Mouse (Mus musculus) mammary gland, adult 2 months (tissue): ENCODE results near the gene Fgb. TPM values are rescaled to one million over a fixed set of nuclear protein-coding genes. Genes with fewer than 3 reads are reported as not detected.

Source experiments
- polyA plus RNA-seq: library from polyadenylated mRNA; depleted of rRNA; stranded (reverse); fragments of >200 nt; gene quantifications from 2 replicates; pipeline ENCODE4 v1.2.3, GENCODE M21; 2012; ENCODE audit warnings: low replicate concordance; rRNA removed

Fgb gene
- polyA plus RNA-seq = 2.1 and 2.4 TPM in 2 replicates

GRCm38 (mm10) chr3:83049680-83050079, at the start of gene Fgb:
Gene Fgb (minus strand): TSS chr3:83049863.

DNA sequence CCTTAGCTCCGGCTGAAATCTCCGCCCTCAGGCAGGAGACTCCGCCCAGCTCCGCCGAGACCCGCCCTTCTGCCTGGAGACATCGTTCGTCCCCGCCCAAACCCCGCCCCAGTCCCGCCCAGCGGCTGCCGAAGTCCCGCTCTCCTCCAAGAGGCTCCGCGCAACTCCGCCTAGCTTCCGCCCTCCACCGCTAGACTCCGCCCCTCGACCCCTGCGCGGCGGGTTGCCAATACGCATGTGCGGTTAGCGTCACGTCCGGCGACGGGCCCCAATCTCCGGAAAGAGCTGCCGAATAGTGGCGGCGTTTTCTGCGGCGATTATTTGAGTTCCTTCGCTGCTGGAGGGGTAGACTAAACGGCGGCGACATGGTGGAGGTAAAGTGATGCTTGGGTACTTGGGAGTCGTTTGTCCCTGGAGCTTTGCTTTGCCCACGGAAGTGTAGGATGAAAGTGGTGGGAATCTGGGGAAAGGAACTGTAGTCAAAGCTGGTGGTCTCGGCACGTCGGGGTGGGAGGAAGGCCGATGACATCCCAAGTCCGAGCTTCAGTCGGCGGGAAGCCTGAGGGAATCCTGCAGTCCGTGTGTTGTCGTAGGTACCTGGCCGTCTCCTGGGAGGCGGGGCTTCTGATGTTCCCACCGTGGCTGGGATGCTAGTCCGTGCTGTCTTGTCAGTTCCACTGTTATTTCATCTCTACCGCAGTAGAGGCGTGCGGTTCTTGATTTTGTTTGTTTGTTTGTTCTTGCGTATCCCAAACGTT, 5.8 kb upstream of the Fgb start, which contains the start of gene Plrg1:
TSS of gene Plrg1 (plus strand) at position 242 of the 758 bp plus-strand sequence.

GRCm38 (mm10) chr3:83025475-83026301, 24.0 kb downstream of the Fgb start, which contains the start of gene Fga:
Gene Fga (plus strand): TSS chr3:83026076.

DNA sequence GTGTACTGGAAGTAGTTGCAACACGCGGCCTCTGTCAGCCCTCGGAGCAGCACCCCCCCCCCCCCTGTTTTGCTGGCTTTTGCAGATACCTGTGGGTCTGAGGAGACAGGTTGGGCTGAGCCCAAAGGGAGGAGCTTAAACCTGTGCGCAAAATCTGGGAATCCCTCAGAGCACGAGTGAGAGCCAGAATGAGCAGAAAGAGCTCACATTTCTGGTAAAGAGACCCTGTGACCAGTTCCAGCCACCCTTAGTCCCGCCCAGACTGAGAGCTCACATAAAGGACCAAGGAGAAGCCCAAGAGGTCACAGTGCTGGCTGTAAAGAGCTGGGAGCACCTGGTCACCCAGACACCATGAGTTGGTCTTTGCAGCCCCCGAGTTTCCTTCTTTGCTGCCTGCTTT, 42.1 kb downstream of the Fgb start, which contains the start of gene Fgg:
TSS of gene Fgg (plus strand) at position 168 of the 400 bp plus-strand sequence.

Other genes starting within 250 kb of the Fgb start
- gene Rbm46, start 173.4 kb downstream of the Fgb start, polyA plus RNA-seq = 0.06 and 0.13 TPM in 2 replicates
- gene Lrat, start 145.9 kb downstream of the Fgb start, polyA plus RNA-seq = 0.24 and 0.57 TPM in 2 replicates
- 10.7 and 14.0 TPM in 2 replicates for gene Fgg, start 42.1 kb downstream of the Fgb start, polyA plus RNA-seq
- 1.5 TPM in 1 of 2 replicates, not detected in the other for gene Fga, start 23.8 kb downstream of the Fgb start, polyA plus RNA-seq
- gene Plrg1, start 5.7 kb upstream of the Fgb start, polyA plus RNA-seq = 27.8 and 46.4 TPM in 2 replicates
- 0.76 and 0.81 TPM in 2 replicates for gene Dchs2, start 78.1 kb upstream of the Fgb start, polyA plus RNA-seq